Mouse (Mus musculus) megakaryocyte, embryonic 14.5 days (primary cell): ENCODE measurements around the gene Rps6ka5. TPM values are rescaled to one million over a fixed set of nuclear protein-coding genes. Genes with fewer than 3 reads are reported as not detected.

Source experiments
- H3K27me3 ChIP-seq: replicated peaks from 2 replicates; pipeline ENCODE3; 2012; ENCODE audit warnings: inconsistent platforms
- H3K36me3 ChIP-seq: replicated peaks from 2 replicates; pipeline ENCODE3; 2012; ENCODE audit warnings: low read length, inconsistent platforms, mixed read lengths
- H3K4me1 ChIP-seq: 2 replicates; pipeline ENCODE4 v1.6.1; 2012; ENCODE audit warnings: inconsistent platforms
- H3K4me3 ChIP-seq: replicated peaks from 2 replicates; pipeline ENCODE3; 2012; ENCODE audit warnings: moderate library complexity, mild to moderate bottlenecking, inconsistent platforms
- H3K9me3 ChIP-seq: 2 replicates; pipeline ENCODE4 v1.6.1; 2012; ENCODE audit warnings: inconsistent platforms
- FLI1 ChIP-seq: IDR thresholded peaks from 2 replicates; pipeline ENCODE4 v1.6.1; 2012; ENCODE audit warnings: low read length, inconsistent platforms, mixed read lengths
- GATA1 ChIP-seq: IDR thresholded peaks from 3 replicates; pipeline ENCODE4 v1.6.1; 2012; ENCODE audit warnings: mixed read lengths, low read length, inconsistent platforms, borderline replicate concordance
- polyA plus RNA-seq: library from polyadenylated mRNA; stranded (reverse); fragments of >175 nt; gene quantifications from 2 replicates; pipeline ENCODE4 v1.2.3, GENCODE M21; 2012; ENCODE audit warnings: low replicate concordance; ENCODE audit not compliant: insufficient read depth

Gene Rps6ka5
- polyA plus RNA-seq, 1 experiment, result 1.3 TPM

GRCm38 (mm10) chr12:100705057-100705722, 21.6 kb downstream of the Rps6ka5 start:
- Histone ChIP-seq H3K36me3 (no peaks in the 10 kb centered on the region), H3K4me3 (no peak overlapping the region), H3K9me3 (no peaks in the 10 kb centered on the region), H3K27me3 (no peaks in the 10 kb centered on the region), H3K4me1 (peaks cover 40% of the 10 kb centered on the region)
- TF ChIP-seq FLI1, result no peak
- no peak for TF ChIP-seq GATA1

GRCm38 (mm10) chr12:100698019-100698418, 28.8 kb downstream of the Rps6ka5 start:
- Histone ChIP-seq H3K4me3 (no peak overlapping the region), H3K36me3 (no peaks in the 10 kb centered on the region), H3K9me3 (no peaks in the 10 kb centered on the region), H3K27me3 (no peaks in the 10 kb centered on the region), H3K4me1 (peaks cover 20% of the 10 kb centered on the region)
- TF ChIP-seq GATA1, result no peak
- TF ChIP-seq FLI1, result no peak

- no peaks in the 10 kb centered on the region for H3K27me3 ChIP-seq
- no peaks in the 10 kb centered on the region for H3K36me3 ChIP-seq
- no peaks in the 10 kb centered on the region for H3K9me3 ChIP-seq
- no peak overlapping the region for H3K4me3 ChIP-seq
- TF ChIP-seq FLI1 (no peak), GATA1 (no peak)
- H3K4me1 ChIP-seq, result peaks cover 32% of the 10 kb centered on the region
Observed at GRCm38 (mm10) chr12:100696621-100697020, 30.2 kb downstream of the Rps6ka5 start.

GRCm38 (mm10) chr12:100695252-100695651, 31.5 kb downstream of the Rps6ka5 start:
- Histone ChIP-seq H3K36me3 (no peaks in the 10 kb centered on the region), H3K4me1 (peaks cover 33% of the 10 kb centered on the region), H3K4me3 (no peak overlapping the region), H3K27me3 (no peaks in the 10 kb centered on the region), H3K9me3 (no peaks in the 10 kb centered on the region)
- TF ChIP-seq FLI1, result no peak
- TF ChIP-seq GATA1, result no peak

- Histone ChIP-seq H3K4me1 (peaks cover 40% of the 10 kb centered on the region), H3K9me3 (no peaks in the 10 kb centered on the region), H3K4me3 (peak overlapping the region; percentile 18), H3K27me3 (no peaks in the 10 kb centered on the region), H3K36me3 (no peaks in the 10 kb centered on the region)
- TF ChIP-seq FLI1 (no peak), GATA1 (no peak)
Observed at GRCm38 (mm10) chr12:100692208-100692607, 34.6 kb downstream of the Rps6ka5 start.

- Histone ChIP-seq H3K27me3 (no peaks in the 10 kb centered on the region), H3K4me1 (peaks cover 35% of the 10 kb centered on the region), H3K4me3 (no peak overlapping the region), H3K9me3 (no peaks in the 10 kb centered on the region), H3K36me3 (no peaks in the 10 kb centered on the region)
- TF ChIP-seq GATA1 (no peak), FLI1 (no peak)
Observed at GRCm38 (mm10) chr12:100690444-100690843, 36.3 kb downstream of the Rps6ka5 start.

GRCm38 (mm10) chr12:100688177-100688576, 38.6 kb downstream of the Rps6ka5 start:
- Histone ChIP-seq H3K4me3 (peak overlapping the region; percentile 40), H3K36me3 (no peaks in the 10 kb centered on the region), H3K4me1 (peaks cover 35% of the 10 kb centered on the region), H3K27me3 (no peaks in the 10 kb centered on the region), H3K9me3 (no peaks in the 10 kb centered on the region)
- TF ChIP-seq FLI1, result no peak
- no peak for TF ChIP-seq GATA1

- TF ChIP-seq GATA1, result no peak
- no peak for TF ChIP-seq FLI1
- Histone ChIP-seq H3K4me3 (no peak overlapping the region), H3K9me3 (no peaks in the 10 kb centered on the region), H3K27me3 (no peaks in the 10 kb centered on the region), H3K36me3 (no peaks in the 10 kb centered on the region), H3K4me1 (peaks cover 38% of the 10 kb centered on the region)
Observed at GRCm38 (mm10) chr12:100687001-100687400, 39.8 kb downstream of the Rps6ka5 start.

GRCm38 (mm10) chr12:100681752-100682151, 45.0 kb downstream of the Rps6ka5 start:
- no peak for TF ChIP-seq GATA1
- TF ChIP-seq FLI1, result no peak
- peaks cover 46% of the 10 kb centered on the region for H3K4me1 ChIP-seq
- peaks cover 15% of the 10 kb centered on the region for H3K36me3 ChIP-seq
- H3K4me3 ChIP-seq, result peak overlapping the region; percentile 46
- H3K9me3 ChIP-seq, result no peaks in the 10 kb centered on the region
- H3K27me3 ChIP-seq, result no peaks in the 10 kb centered on the region

GRCm38 (mm10) chr12:100681241-100681640, 45.5 kb downstream of the Rps6ka5 start:
- no peaks in the 10 kb centered on the region for H3K27me3 ChIP-seq
- peaks cover 17% of the 10 kb centered on the region for H3K36me3 ChIP-seq
- no peak overlapping the region for H3K4me3 ChIP-seq
- H3K4me1 ChIP-seq, result peaks cover 46% of the 10 kb centered on the region
- H3K9me3 ChIP-seq, result no peaks in the 10 kb centered on the region
- no peak for TF ChIP-seq GATA1
- no peak for TF ChIP-seq FLI1

- Histone ChIP-seq H3K4me1 (peaks cover 46% of the 10 kb centered on the region), H3K4me3 (peak overlapping the region; percentile 59), H3K9me3 (no peaks in the 10 kb centered on the region), H3K27me3 (no peaks in the 10 kb centered on the region), H3K36me3 (peaks cover 23% of the 10 kb centered on the region)
- TF ChIP-seq FLI1 (no peak), GATA1 (no peak)
Observed at GRCm38 (mm10) chr12:100680676-100681075, 46.1 kb downstream of the Rps6ka5 start.
